Mouse (Mus musculus): ENCODE results near the gene Hist1h2bp.

DNA sequence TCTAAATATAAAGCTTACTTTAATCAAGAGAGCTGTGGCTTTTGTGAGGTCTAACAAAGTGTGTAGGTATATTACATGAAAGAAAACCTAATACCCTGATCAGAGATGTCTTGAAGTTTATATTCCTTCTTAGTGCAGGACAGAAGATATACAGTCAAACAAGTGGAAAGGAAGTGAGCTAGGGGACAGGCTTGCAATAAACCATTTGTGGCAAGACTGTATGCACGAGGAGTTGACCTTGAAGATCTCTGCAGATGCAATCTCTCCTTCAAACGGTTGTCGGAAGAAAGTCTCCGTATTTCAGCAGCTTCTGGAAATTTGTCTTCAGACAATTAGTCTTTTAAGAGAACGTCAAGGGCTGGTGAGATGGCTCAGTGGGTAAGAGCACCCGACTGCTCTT lies 2.7 kb downstream of the Hist1h2bp start:
- no peak for TF ChIP-seq ZNF384 (IDR thresholded peaks at IDR 0.05; ENCODE audit: low read depth, low read length)
- no peak for TF ChIP-seq ZC3H11A (IDR thresholded peaks at IDR 0.05; ENCODE audit: borderline replicate concordance, low read depth, low read length)
- TF ChIP-seq MAFK (IDR thresholded peaks at IDR 0.05; ENCODE audit: insufficient read depth, low read depth, low read length) = no peak
- no peak for TF ChIP-seq HCFC1 (IDR thresholded peaks at IDR 0.05; ENCODE audit: borderline replicate concordance, insufficient read depth, low read length)
- TF ChIP-seq CHD2 (IDR thresholded peaks at IDR 0.05; ENCODE audit: low read depth, low read length) = no peak
